Mouse (Mus musculus): ENCODE measurements around the gene Caprin2.

Gene Caprin2

DNA sequence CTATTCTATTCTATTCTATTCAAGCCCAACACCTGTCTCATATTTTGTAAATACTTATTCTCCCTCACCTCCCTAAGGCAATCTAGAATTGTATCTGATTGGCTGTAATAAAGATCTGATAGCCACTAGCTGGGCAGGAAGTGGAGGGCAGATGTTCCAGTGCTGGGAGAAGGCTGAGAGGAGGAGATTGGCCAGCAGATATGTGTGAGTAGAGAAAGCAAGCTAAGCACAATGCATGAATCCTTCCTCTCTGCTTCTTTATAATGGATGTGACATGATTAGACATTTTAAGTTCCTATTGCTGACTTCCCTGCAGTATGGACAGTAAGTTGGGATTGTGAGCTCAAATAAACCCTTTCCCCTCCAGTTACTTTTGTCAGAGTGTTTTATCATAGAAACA lies 57.6 kb downstream of the Caprin2 start:
- DNase-seq (ENCODE audit: low spot score) = no peak

GRCm38 (mm10) chr6:148831728-148832121 lies 64.3 kb downstream of the Caprin2 start:
- no peak for DNase-seq (ENCODE audit: low spot score)

- peak; percentile 95 for DNase-seq (ENCODE audit: low spot score)
Observed at GRCm38 (mm10) chr6:148830748-148831727, 65.0 kb downstream of the Caprin2 start, which contains the start of gene Ipo8. Gene Ipo8, minus strand, starts transcription at chr6:148831467.

- DNase-seq (ENCODE audit: low spot score) = no peak
Observed at GRCm38 (mm10) chr6:148830355-148830747, 65.7 kb downstream of the Caprin2 start.

- no peak for DNase-seq (ENCODE audit: low spot score)
Observed at GRCm38 (mm10) chr6:148826119-148826518, 69.9 kb downstream of the Caprin2 start.

GRCm38 (mm10) chr6:148818624-148819343 lies 77.3 kb downstream of the Caprin2 start:
- DNase-seq (ENCODE audit: low spot score) = no peak

DNA sequence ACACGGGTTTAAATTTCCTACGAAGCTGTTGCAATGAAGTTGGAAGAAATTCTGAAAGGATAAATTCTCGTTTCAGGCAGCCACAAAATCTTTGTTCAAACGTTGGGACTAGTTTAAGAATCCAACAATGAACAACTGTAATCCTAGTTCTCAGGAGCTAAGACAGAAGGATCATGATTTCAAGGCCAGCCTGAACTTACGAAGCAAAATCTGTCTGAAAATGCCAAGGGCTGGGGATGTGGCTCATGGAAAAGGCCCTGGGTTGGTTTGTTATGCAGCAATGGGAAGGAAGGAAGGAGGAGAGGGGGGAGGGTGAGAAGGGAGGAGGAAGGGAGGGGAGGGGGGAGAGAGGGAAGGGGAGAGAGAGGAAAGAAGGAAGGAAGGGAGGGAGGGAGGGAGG lies 79.3 kb downstream of the Caprin2 start:
- DNase-seq (ENCODE audit: low spot score) = no peak

- no peak for DNase-seq (ENCODE audit: low spot score)
Observed at GRCm38 (mm10) chr6:148811117-148811516, 84.9 kb downstream of the Caprin2 start.

DNA sequence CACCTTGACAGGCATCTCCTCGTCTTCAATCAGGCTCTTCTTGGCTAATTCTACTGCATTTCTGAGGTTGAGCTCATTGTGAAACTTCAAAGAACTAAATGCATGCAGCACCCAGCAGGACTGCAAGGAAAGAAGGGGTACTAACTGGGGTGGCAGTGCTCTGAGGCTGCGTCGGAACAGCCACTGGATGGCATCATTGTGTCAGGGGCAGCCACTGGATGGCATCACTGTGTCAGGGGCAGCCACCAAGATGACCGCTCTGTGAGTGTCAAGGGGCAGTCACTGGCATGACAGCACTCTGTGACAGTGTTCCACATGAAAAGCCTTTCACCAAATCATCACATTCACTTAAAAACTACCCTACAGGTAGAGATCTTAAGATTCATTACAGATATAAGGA lies 96.3 kb downstream of the Caprin2 start:
- no peak for DNase-seq (ENCODE audit: low spot score)

DNA sequence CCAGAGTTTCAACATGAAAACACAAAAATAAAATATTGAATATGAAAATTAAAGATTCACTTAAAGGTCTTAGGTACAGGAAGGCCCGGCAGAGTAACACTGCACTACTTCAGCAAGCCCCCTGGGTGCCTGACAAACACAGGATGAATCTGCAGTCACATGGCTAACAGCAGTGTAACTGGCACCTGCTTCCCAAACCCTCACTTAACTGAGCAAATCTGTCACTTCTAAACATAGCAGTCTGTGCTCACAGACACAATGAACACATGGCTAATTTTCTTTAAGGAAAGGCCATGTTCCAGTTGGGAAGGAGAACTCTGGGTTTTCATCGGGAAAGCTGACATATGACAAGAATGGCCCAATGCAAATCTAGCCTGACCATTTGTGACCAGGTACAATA lies 100.9 kb downstream of the Caprin2 start:
- no peak for DNase-seq (ENCODE audit: low spot score)

Measured in left cerebral cortex, adult 11 months (tissue).